In the genomic region with DNA sequence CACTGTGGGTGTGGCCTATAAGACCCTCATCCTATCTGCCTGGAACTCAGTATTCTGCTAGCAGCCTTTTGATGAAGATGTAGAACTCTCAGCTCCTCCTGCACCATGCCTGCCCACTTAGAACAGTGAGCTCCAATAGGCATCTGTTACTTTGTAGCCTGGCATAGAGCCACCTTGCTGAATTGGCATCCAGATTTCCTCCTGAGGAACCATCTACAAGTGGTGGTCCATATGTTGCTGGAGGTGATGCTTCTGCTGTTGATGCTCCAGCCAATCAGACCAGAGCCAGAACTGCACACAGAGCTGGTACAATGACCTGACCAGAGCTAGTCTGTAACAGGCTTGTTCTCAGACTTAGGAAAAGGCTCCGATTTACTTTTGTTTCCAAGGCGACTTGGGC, we compare ENCODE assay signal across 23 mouse cellular contexts. TPM values are rescaled to one million over a fixed set of nuclear protein-coding genes. Genes with fewer than 3 reads are reported as not detected.
DNase-seq lines count a peak whose midpoint lies in the region; ATAC-seq and TF ChIP-seq lines count a peak whose summit lies in the region.
"Had no signal": no experiment of that assay in that cellular context is flagged by ENCODE, and none has a peak within 500 bp of the region (broad histone marks: within the 10 kb centered on the region; RNA-seq: fewer than 3 reads in every experiment).

No protein-coding gene starts in this region.

- TF ChIP-seq CTCF in liver, postnatal 0 days (IDR thresholded peaks at IDR 0.05; ENCODE audit: low read depth): no peak

- no peak for TF ChIP-seq EP300 in liver, postnatal 0 days (IDR thresholded peaks at IDR 0.05; ENCODE audit: low read depth)

- DNase-seq in hindbrain, embryonic 10.5 days (ENCODE audit: low spot score): no peak
- DNase-seq in cerebellum, adult 18-20 months: peak; percentile 26 to 29
- peak; percentile 42 to 43 for DNase-seq in cerebellum, postnatal 36 days
- peak; percentile 16 to 61 for DNase-seq in layer of hippocampus, postnatal 14 days (ENCODE audit: low spot score in 2 of 2)
- no peak for DNase-seq in liver, postnatal 0 days
- no peak for DNase-seq in heart, postnatal 25 days (ENCODE audit: low spot score)
- no peak for DNase-seq in thymus, postnatal 14 days
- DNase-seq: adrenal gland, postnatal 14 days; gastrocnemius, postnatal 25 days; kidney, adult 11 months; lung, embryonic 14.5 days had no signal

- H3K27me3 ChIP-seq in hindbrain, embryonic 16.5 days (replicated peaks; ENCODE audit: control insufficient read depth, insufficient read depth, low read length): no peaks in the 10 kb centered on the region
- H3K27me3 ChIP-seq in hindbrain, embryonic 10.5 days (ENCODE audit: insufficient read depth, poor library complexity, severe bottlenecking): no peaks in the 10 kb centered on the region
- H3K27me3 ChIP-seq in liver, postnatal 0 days (ENCODE audit: insufficient read depth, low read length): no peaks in the 10 kb centered on the region
- H3K27me3 ChIP-seq: embryonic facial prominence, embryonic 15.5 days; heart, embryonic 13.5 days; hindbrain, embryonic 13.5 days; limb, embryonic 15.5 days; neural tube, embryonic 15.5 days had no signal

- no peak overlapping the region for H3K4me3 ChIP-seq in hindbrain, embryonic 16.5 days (ENCODE audit: low read length)
- H3K4me3 ChIP-seq in hindbrain, embryonic 10.5 days: no peak overlapping the region
- no peak overlapping the region for H3K4me3 ChIP-seq in liver, postnatal 0 days (ENCODE audit: low read depth, low read length)
- H3K4me3 ChIP-seq: embryonic facial prominence, embryonic 15.5 days; heart, embryonic 13.5 days; hindbrain, embryonic 13.5 days; limb, embryonic 15.5 days; neural tube, embryonic 15.5 days had no signal

- peak; percentile 63; the same call in 1 of the 2 replicates for ATAC-seq in hindbrain, embryonic 16.5 days
- no peak for ATAC-seq in liver, postnatal 0 days

- H3K27ac ChIP-seq in hindbrain, embryonic 16.5 days (ENCODE audit: low read depth, low read length): no peak overlapping the region
- H3K27ac ChIP-seq in hindbrain, embryonic 10.5 days: no peak overlapping the region
- no peak overlapping the region for H3K27ac ChIP-seq in liver, postnatal 0 days (ENCODE audit: low read depth)
- H3K27ac ChIP-seq: embryonic facial prominence, embryonic 15.5 days; heart, embryonic 13.5 days; hindbrain, embryonic 13.5 days; limb, embryonic 15.5 days; neural tube, embryonic 15.5 days had no signal

- no peaks in the 10 kb centered on the region for H3K9me3 ChIP-seq in hindbrain, embryonic 16.5 days (ENCODE audit: control insufficient read depth, low read length)
- H3K9me3 ChIP-seq in hindbrain, embryonic 10.5 days: no peaks in the 10 kb centered on the region
- H3K9me3 ChIP-seq in liver, postnatal 0 days (ENCODE audit: low read length): no peaks in the 10 kb centered on the region
- H3K9me3 ChIP-seq: embryonic facial prominence, embryonic 15.5 days; heart, embryonic 13.5 days; hindbrain, embryonic 13.5 days; limb, embryonic 15.5 days; neural tube, embryonic 15.5 days had no signal

- H3K36me3 ChIP-seq in hindbrain, embryonic 16.5 days (ENCODE audit: control insufficient read depth, insufficient read depth, low read length): no peaks in the 10 kb centered on the region
- H3K36me3 ChIP-seq in hindbrain, embryonic 10.5 days: no peaks in the 10 kb centered on the region
- H3K36me3 ChIP-seq in liver, postnatal 0 days (replicated peaks; ENCODE audit: insufficient read depth, low read length): no peaks in the 10 kb centered on the region
- H3K36me3 ChIP-seq: embryonic facial prominence, embryonic 15.5 days; G1E; heart, embryonic 13.5 days; hindbrain, embryonic 13.5 days; limb, embryonic 15.5 days; neural tube, embryonic 15.5 days had no signal

- H3K4me2 ChIP-seq in hindbrain, embryonic 16.5 days (ENCODE audit: low read length): no peak overlapping the region
- H3K4me2 ChIP-seq in liver, postnatal 0 days (ENCODE audit: low read depth, low read length): no peak overlapping the region
- H3K4me2 ChIP-seq: embryonic facial prominence, embryonic 15.5 days; heart, embryonic 13.5 days; hindbrain, embryonic 13.5 days; limb, embryonic 15.5 days; lung, embryonic 14.5 days; neural tube, embryonic 15.5 days had no signal

- H3K9ac ChIP-seq in hindbrain, embryonic 16.5 days (ENCODE audit: low read depth, low read length): no peak overlapping the region
- H3K9ac ChIP-seq in liver, postnatal 0 days (replicated peaks): no peak overlapping the region
- H3K9ac ChIP-seq: embryonic facial prominence, embryonic 15.5 days; heart, embryonic 13.5 days; hindbrain, embryonic 13.5 days; limb, embryonic 15.5 days; lung, embryonic 14.5 days; neural tube, embryonic 15.5 days had no signal

- intact Hi-C loops in heart, postnatal 25 days (cut with DNase I): no loop called here

- WGBS in hindbrain, embryonic 16.5 days: 80% methylated on average over 2 of the region's 2 CpGs
- WGBS in hindbrain, embryonic 10.5 days: 89% methylated on average over 2 of the region's 2 CpGs
- WGBS in liver, postnatal 0 days (ENCODE audit: insufficient replicate concordance): 84% methylated on average over 2 of the region's 2 CpGs

- no peaks in the 10 kb centered on the region for H3K4me1 ChIP-seq in hindbrain, embryonic 16.5 days (ENCODE audit: control insufficient read depth, insufficient read depth, low read depth, low read length)
- H3K4me1 ChIP-seq in hindbrain, embryonic 10.5 days (replicated peaks): no peaks in the 10 kb centered on the region
- H3K4me1 ChIP-seq in liver, postnatal 0 days (ENCODE audit: insufficient read depth): peaks cover 3% of the 10 kb centered on the region; the same call in 1 of the 2 replicates
- H3K4me1 ChIP-seq: embryonic facial prominence, embryonic 15.5 days; heart, embryonic 13.5 days; hindbrain, embryonic 13.5 days; limb, embryonic 15.5 days; neural tube, embryonic 15.5 days had no signal

RNA-seq across cellular contexts. Expression of a gene that starts 2.9 kb away (rescaled TPM):
- 0.06 TPM in 1 of 2 replicates, not detected in the other for polyA plus RNA-seq in hindbrain, embryonic 16.5 days (2015; fragmentation: Nextera tagmentation; extraction: Ambion mirVana)
- polyA plus RNA-seq in hindbrain, embryonic 10.5 days (2016; fragmentation: Nextera tagmentation; extraction: Ambion mirVana): not detected in 2 replicates
- not detected for total RNA-seq in layer of hippocampus, postnatal 14 days (2021)
- polyA plus RNA-seq in liver, postnatal 0 days (2015; fragmentation: Nextera tagmentation; extraction: Ambion mirVana): 29.5 and 30.1 TPM in 2 replicates
- not detected for total RNA-seq in heart, postnatal 25 days (2021)
- total RNA-seq: gastrocnemius, postnatal 25 days; megakaryocyte progenitor cell, adult 5-6 weeks had no signal
- polyA plus RNA-seq: C2C12; G1E; heart, embryonic 13.5 days; hindbrain, embryonic 13.5 days; limb, embryonic 15.5 days; lung, embryonic 14.5 days; thymus, postnatal 0 days had no signal

RNA-seq across cellular contexts. Expression of a gene that starts 16.5 kb away (rescaled TPM):
- not detected in 2 replicates for polyA plus RNA-seq in hindbrain, embryonic 16.5 days (2015; fragmentation: Nextera tagmentation; extraction: Ambion mirVana)
- not detected in 2 replicates for polyA plus RNA-seq in hindbrain, embryonic 10.5 days (2016; fragmentation: Nextera tagmentation; extraction: Ambion mirVana)
- total RNA-seq in layer of hippocampus, postnatal 14 days (2021): not detected
- 41.6 and 42.7 TPM in 2 replicates for polyA plus RNA-seq in liver, postnatal 0 days (2015; fragmentation: Nextera tagmentation; extraction: Ambion mirVana)
- not detected for total RNA-seq in heart, postnatal 25 days (2021)
- total RNA-seq: G1E; gastrocnemius, postnatal 25 days; megakaryocyte progenitor cell, adult 5-6 weeks had no signal
- polyA plus RNA-seq: C2C12; frontal cortex, adult 2 months; G1E; hindbrain, embryonic 13.5 days; large intestine, adult 2 months; lung, embryonic 14.5 days; neural tube, embryonic 15.5 days; thymus, postnatal 0 days had no signal

RNA-seq across cellular contexts. Expression of a gene that starts 30.0 kb away (rescaled TPM):
- polyA plus RNA-seq in hindbrain, embryonic 16.5 days (2015; fragmentation: Nextera tagmentation; extraction: Ambion mirVana): not detected in 2 replicates
- not detected in 2 replicates for polyA plus RNA-seq in hindbrain, embryonic 10.5 days (2016; fragmentation: Nextera tagmentation; extraction: Ambion mirVana)
- total RNA-seq in layer of hippocampus, postnatal 14 days (2021): not detected
- 55.4 and 60.8 TPM in 2 replicates for polyA plus RNA-seq in liver, postnatal 0 days (2015; fragmentation: Nextera tagmentation; extraction: Ambion mirVana)
- not detected for total RNA-seq in heart, postnatal 25 days (2021)
- total RNA-seq: G1E; gastrocnemius, postnatal 25 days; megakaryocyte progenitor cell, adult 5-6 weeks had no signal
- polyA plus RNA-seq: C2C12; embryonic facial prominence, embryonic 15.5 days; frontal cortex, adult 2 months; G1E; hindbrain, embryonic 13.5 days; large intestine, adult 2 months; lung, embryonic 14.5 days; neural tube, embryonic 15.5 days; thymus, postnatal 0 days had no signal

RNA-seq across cellular contexts. Expression of a gene that starts 41.2 kb away (rescaled TPM):
- polyA plus RNA-seq in hindbrain, embryonic 16.5 days (2015; fragmentation: Nextera tagmentation; extraction: Ambion mirVana): 1.5 TPM in 2 replicates
- 0.41 and 0.45 TPM in 2 replicates for polyA plus RNA-seq in hindbrain, embryonic 10.5 days (2016; fragmentation: Nextera tagmentation; extraction: Ambion mirVana)
- 1 to 10 TPM; 6.1 TPM for total RNA-seq in layer of hippocampus, postnatal 14 days (2021)
- 8.0 and 8.4 TPM in 2 replicates for polyA plus RNA-seq in liver, postnatal 0 days (2015; fragmentation: Nextera tagmentation; extraction: Ambion mirVana)
- total RNA-seq in heart, postnatal 25 days (2021): 1 to 10 TPM; 1.9 to 2.1 TPM
- polyA plus RNA-seq: G1E had no signal

Comparison
In these comparisons a context has a peak if more than half of its experiments do, and no peak if none do; other contexts are left out.
1. DNase-seq: peak in cerebellum, adult 18-20 months (2 of 2), cerebellum, postnatal 36 days (2 of 2) and layer of hippocampus, postnatal 14 days (2 of 2); none in hindbrain, embryonic 10.5 days (single experiment), liver, postnatal 0 days (single experiment), heart, postnatal 25 days (single experiment) and thymus, postnatal 14 days (single experiment).
2. RNA of a gene that starts 2.9 kb away (polyA plus RNA-seq): 29.5 to 30.1 TPM in liver, postnatal 0 days; 0.06 TPM in hindbrain, embryonic 16.5 days and not detected in hindbrain, embryonic 10.5 days; every median in the first group is over 10 times any median in the second.
3. RNA of a gene that starts 16.5 kb away (polyA plus RNA-seq): 41.6 to 42.7 TPM in liver, postnatal 0 days; not detected in hindbrain, embryonic 16.5 days and not detected in hindbrain, embryonic 10.5 days; every median in the first group is over 10 times any median in the second.
4. RNA of a gene that starts 30.0 kb away (polyA plus RNA-seq): 55.4 to 60.8 TPM in liver, postnatal 0 days; not detected in hindbrain, embryonic 16.5 days and not detected in hindbrain, embryonic 10.5 days; every median in the first group is over 10 times any median in the second.